Mouse (Mus musculus): Measurements from ENCODE around the gene Bcl2a1c. TPM values are rescaled to one million over a fixed set of nuclear protein-coding genes. Genes with fewer than 3 reads are reported as not detected.
"Not testable (repeated sequence)": the region's sequence is repeated elsewhere in the genome, so short reads cannot be mapped to it uniquely, and the experiment has no call there.

The Bcl2a1c gene
- polyA plus RNA-seq (2015; fragmentation: Nextera tagmentation; extraction: Ambion mirVana) = not detected in 2 replicates

DNA sequence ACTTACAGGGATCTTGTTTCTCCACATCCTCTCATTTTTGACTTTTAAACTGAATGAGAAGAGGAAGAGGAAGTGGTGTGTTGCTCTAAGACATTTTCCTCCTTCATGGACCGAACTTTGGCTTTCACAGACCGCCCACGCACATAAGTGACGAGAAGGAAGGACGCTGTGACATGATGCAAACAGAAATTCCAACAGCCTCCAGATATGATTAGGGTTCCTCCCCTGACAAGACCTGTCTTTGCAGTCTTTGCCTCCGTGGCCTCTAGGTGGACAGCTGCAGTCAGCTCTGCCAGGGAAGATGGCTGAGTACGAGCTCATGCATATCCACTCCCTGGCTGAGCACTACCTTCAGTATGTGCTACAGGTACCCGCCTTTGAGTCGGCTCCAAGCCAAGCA is at the start of gene Bcl2a1c:
TSS of gene Bcl2a1c (plus strand) at position 281 of the 400 bp plus-strand sequence.
- ATAC-seq (ENCODE audit: insufficient number of reproducible peaks, low FRiP score, low TSS enrichment, low read depth); H3K9me3 ChIP-seq (replicated peaks); H3K36me3 ChIP-seq; H3K4me1 ChIP-seq; H3K4me2 ChIP-seq (replicated peaks); H3K27ac ChIP-seq (replicated peaks); H3K27me3 ChIP-seq; H3K4me3 ChIP-seq (replicated peaks); H3K9ac ChIP-seq: not testable (repeated sequence)
- 67% methylated on average over 9 of the region's 9 CpGs for WGBS

- H3K27me3 ChIP-seq; H3K4me3 ChIP-seq (replicated peaks); H3K27ac ChIP-seq (replicated peaks); H3K4me1 ChIP-seq; H3K9me3 ChIP-seq (replicated peaks); ATAC-seq (ENCODE audit: insufficient number of reproducible peaks, low FRiP score, low TSS enrichment, low read depth); H3K9ac ChIP-seq; H3K4me2 ChIP-seq (replicated peaks); H3K36me3 ChIP-seq: not testable (repeated sequence)
These were observed 24.0 kb upstream of the Bcl2a1c start for GRCm38 (mm10) chr9:114305957-114306356.

GRCm38 (mm10) chr9:114311752-114312151 is 18.2 kb upstream of the Bcl2a1c start:
- not testable (repeated sequence) for H3K27me3 ChIP-seq; H3K9ac ChIP-seq; H3K4me2 ChIP-seq (replicated peaks); H3K4me1 ChIP-seq; H3K27ac ChIP-seq (replicated peaks); ATAC-seq (ENCODE audit: insufficient number of reproducible peaks, low FRiP score, low TSS enrichment, low read depth); H3K9me3 ChIP-seq (replicated peaks); H3K36me3 ChIP-seq; H3K4me3 ChIP-seq (replicated peaks)
- WGBS = 56% methylated on average over 2 of the region's 2 CpGs

DNA sequence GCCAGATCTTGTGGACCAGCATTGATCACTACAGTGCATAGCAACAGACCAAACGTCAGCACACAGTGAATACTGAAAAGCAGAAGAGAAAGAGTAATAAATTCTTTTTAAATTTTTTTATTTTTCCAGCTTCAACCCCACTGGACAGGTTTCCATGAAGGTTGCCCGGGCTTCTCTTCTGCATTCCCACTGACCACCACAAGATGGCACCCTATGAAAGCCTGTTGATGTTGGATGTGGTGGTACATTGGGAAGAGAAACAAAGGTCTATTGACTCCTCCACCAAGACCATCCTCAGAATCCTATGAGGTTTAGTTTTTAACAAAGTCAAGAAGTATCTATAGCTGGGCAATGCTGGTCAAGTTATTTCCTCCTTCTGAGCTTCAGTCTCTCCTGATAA is 11.9 kb upstream of the Bcl2a1c start:
- Histone ChIP-seq H3K4me2 (replicated peaks) (no peak overlapping the region), H3K9ac (no peak overlapping the region), H3K4me3 (replicated peaks) (no peak overlapping the region), H3K36me3 (no peaks in the 10 kb centered on the region), H3K4me1 (no peaks in the 10 kb centered on the region), H3K9me3 (replicated peaks) (no peaks in the 10 kb centered on the region), H3K27me3 (no peaks in the 10 kb centered on the region), H3K27ac (replicated peaks) (no peak overlapping the region)
- ATAC-seq (ENCODE audit: insufficient number of reproducible peaks, low FRiP score, low TSS enrichment, low read depth) = no peak
- WGBS = 2% methylated on average over 2 of the region's 2 CpGs

DNA sequence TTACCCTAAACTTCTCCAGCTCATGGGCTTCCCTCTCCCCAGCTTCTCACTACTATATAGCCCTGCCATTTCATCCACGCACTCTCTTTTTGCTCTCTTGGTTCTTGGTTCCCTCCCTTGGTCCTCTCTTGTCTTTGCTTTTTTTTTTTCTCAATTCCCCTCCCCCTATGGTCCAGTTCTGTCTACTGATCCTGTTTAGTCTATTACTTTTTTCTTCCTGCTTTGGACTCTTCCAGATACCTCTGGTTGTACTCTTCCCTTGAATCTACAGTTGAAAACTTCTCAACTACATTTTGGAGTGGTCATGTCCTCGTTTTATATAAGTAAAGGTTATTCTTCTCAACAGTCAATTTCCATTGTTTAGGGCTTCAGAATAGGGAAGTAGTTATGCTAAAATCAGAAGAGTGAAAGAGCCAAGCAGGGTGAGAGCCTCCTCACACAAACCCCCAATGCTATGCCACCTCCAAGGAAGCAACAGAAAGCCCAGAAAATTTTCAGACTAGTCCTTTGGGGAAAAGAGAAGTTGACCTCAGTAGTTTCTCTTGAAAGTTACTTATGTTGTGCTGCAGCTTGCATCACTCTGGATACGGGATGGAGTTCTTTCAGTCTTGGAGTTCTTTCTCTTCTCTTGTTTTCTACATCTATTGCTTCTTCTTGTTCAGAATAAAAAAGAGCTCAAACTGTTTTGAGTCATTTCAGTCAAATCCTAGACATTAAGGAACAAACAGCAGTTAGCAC is 3.8 kb upstream of the Bcl2a1c start:
- Histone ChIP-seq H3K4me1 (no peaks in the 10 kb centered on the region), H3K4me2 (replicated peaks) (no peak overlapping the region), H3K36me3 (no peaks in the 10 kb centered on the region), H3K9me3 (replicated peaks) (no peaks in the 10 kb centered on the region), H3K9ac (no peak overlapping the region), H3K27ac (replicated peaks) (no peak overlapping the region), H3K4me3 (replicated peaks) (no peak overlapping the region), H3K27me3 (no peaks in the 10 kb centered on the region)
- no peak for ATAC-seq (ENCODE audit: insufficient number of reproducible peaks, low FRiP score, low TSS enrichment, low read depth)
- WGBS = 66% methylated on average over 3 of the region's 3 CpGs

DNA sequence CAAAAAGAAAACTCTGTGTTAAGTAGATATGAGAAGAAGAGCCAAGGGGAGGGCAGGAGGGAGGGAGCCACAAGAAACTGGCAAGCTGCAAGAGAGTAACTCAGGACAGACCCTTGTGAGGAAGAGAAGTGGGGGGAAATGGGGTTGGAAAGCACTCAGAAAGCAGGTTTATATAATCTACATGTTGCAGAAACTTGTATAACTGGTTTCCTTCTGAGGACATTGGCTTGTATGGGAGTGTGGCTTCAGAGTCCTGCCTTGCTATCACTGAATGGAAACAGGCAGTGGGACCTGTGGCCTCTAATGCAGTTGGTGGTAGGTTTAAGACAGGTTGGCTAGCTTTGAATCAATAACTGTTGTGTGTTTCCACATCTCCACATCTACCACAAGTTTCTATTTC is 1.6 kb upstream of the Bcl2a1c start:
- H3K4me1 ChIP-seq; H3K27ac ChIP-seq (replicated peaks); H3K36me3 ChIP-seq; ATAC-seq (ENCODE audit: insufficient number of reproducible peaks, low FRiP score, low TSS enrichment, low read depth); H3K27me3 ChIP-seq; H3K9ac ChIP-seq; H3K4me3 ChIP-seq (replicated peaks); H3K9me3 ChIP-seq (replicated peaks); H3K4me2 ChIP-seq (replicated peaks): not testable (repeated sequence)

- peak; percentile 84 for ATAC-seq (ENCODE audit: insufficient number of reproducible peaks, low FRiP score, low TSS enrichment, low read depth)
These were observed 38.0 kb downstream of the Bcl2a1c start for GRCm38 (mm10) chr9:114367783-114368470.

DNA sequence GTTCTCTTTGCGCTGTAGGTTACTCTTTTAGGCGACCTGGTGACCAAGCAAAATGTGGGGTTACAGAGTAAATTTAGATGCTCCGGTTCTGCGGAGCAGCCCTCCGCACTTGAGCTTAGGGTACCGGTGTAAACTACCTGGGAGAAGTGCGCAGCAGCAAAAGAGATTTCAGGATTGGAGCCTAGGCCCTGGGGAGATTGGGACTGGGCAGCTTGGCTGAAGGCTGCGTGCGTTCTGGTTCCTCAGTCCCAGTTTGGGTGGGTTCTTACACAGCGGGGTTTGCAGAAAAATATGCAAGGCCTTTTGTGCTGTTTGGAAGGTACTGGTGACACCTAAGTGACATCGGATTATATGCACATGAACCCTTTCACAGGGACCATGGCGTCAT is 38.5 kb downstream of the Bcl2a1c start:
- ATAC-seq (ENCODE audit: insufficient number of reproducible peaks, low FRiP score, low TSS enrichment, low read depth) = no peak
- WGBS = 12% methylated on average over 12 of the region's 12 CpGs

More at GRCm38 (mm10) chr9:114367783-114368470, 38.0 kb downstream of the Bcl2a1c start:
- Histone ChIP-seq H3K4me3 (replicated peaks) (peak overlapping the region; percentile 53), H3K4me2 (replicated peaks) (peak overlapping the region; percentile 94), H3K27ac (replicated peaks) (no peak overlapping the region), H3K9ac (0 out of 2 replicates have a peak overlapping the region, but pooled peaks have one; percentile 23), H3K36me3 (peaks cover under 1% of the 10 kb centered on the region; the same call in 1 of the 2 replicates), H3K4me1 (peaks cover 6% of the 10 kb centered on the region), H3K9me3 (replicated peaks) (no peaks in the 10 kb centered on the region), H3K27me3 (no peaks in the 10 kb centered on the region; the same call in 1 of the 2 replicates)
- WGBS = under 1% methylated on average over 48 of the region's 48 CpGs

GRCm38 (mm10) chr9:114369389-114369788 is 39.5 kb downstream of the Bcl2a1c start:
- not testable (repeated sequence) for H3K4me2 ChIP-seq (replicated peaks); H3K9me3 ChIP-seq (replicated peaks); H3K27ac ChIP-seq (replicated peaks); H3K27me3 ChIP-seq; H3K4me3 ChIP-seq (replicated peaks); H3K36me3 ChIP-seq; ATAC-seq (ENCODE audit: insufficient number of reproducible peaks, low FRiP score, low TSS enrichment, low read depth); H3K9ac ChIP-seq; H3K4me1 ChIP-seq
- WGBS = 57% methylated on average over 5 of the region's 5 CpGs

More for the DNA sequence above, 38.5 kb downstream of the Bcl2a1c start:
- Histone ChIP-seq H3K9ac (0 out of 2 replicates have a peak overlapping the region, but pooled peaks have one; percentile 23), H3K4me2 (replicated peaks) (peak overlapping the region; percentile 94), H3K27ac (replicated peaks) (no peak overlapping the region), H3K4me3 (replicated peaks) (peak overlapping the region; percentile 53), H3K27me3 (no peaks in the 10 kb centered on the region; the same call in 1 of the 2 replicates), H3K4me1 (peaks cover 6% of the 10 kb centered on the region), H3K9me3 (replicated peaks) (no peaks in the 10 kb centered on the region), H3K36me3 (peaks cover 6% of the 10 kb centered on the region; the same call in 1 of the 2 replicates)

DNA sequence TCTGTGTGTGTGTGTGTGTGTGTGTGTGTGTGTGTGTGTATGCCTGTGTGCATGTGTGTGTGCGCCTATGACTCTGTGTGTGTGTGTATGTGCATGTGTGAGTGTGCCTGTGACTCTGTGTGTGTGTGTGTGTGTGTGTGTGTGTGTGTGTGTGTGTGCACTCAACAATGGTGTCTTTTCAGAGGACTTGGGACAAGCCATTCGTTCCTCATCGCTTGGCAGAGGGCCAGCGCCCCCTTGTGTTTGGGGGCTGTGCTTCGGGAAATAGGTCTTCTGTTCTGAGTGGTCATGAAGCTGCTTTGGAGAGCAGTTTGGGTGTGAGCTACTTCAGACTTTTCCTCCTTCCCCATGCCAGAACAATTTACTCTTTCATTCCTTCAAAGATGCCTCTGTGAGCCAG is 41.8 kb downstream of the Bcl2a1c start:
- H3K27ac ChIP-seq (replicated peaks); H3K27me3 ChIP-seq; H3K9me3 ChIP-seq (replicated peaks); H3K4me3 ChIP-seq (replicated peaks); H3K9ac ChIP-seq; H3K4me2 ChIP-seq (replicated peaks); H3K4me1 ChIP-seq; ATAC-seq (ENCODE audit: insufficient number of reproducible peaks, low FRiP score, low TSS enrichment, low read depth): not testable (repeated sequence)
- H3K36me3 ChIP-seq = peaks cover 26% of the 10 kb centered on the region; the same call in 1 of the 2 replicates
- WGBS = 20% methylated on average over 5 of the region's 5 CpGs

DNA sequence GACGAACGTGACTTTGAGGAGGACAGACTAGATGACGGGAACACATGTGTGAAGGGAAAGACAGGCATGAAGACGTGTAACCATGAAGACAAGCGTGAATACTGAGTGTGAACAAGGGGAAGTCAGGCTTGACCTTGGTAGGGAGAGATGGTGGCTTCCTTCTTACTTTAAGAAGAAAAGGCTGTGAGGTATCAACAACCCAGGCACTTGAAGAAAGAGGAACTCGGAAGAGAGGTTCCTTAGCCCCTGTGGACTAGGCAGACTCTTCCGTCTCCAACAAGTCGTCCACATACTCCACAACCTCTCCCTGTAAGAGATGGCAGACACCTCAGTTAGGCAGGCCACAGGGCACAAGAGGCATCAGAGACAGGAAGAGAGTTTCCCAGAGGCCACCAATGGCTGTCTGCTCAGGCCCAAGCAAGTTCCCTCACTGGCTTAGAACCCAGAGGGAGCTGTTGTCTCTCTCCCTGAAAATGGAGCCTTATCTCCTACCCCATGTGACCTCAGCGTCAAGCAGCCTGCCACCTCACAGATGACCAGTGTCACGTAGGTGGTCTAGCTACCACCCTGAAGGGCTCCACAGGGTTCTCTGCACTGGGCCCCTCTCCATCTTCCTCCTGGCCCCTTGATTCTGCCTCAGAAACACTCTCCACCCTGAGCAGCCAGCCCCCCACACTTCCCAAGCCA is 45.5 kb downstream of the Bcl2a1c start:
- peaks cover 53% of the 10 kb centered on the region for H3K36me3 ChIP-seq
- no peak for ATAC-seq (ENCODE audit: insufficient number of reproducible peaks, low FRiP score, low TSS enrichment, low read depth)

More for the DNA sequence above, 45.5 kb downstream of the Bcl2a1c start:
- WGBS = 87% methylated on average over 10 of the region's 10 CpGs
- H3K27me3 ChIP-seq = no peaks in the 10 kb centered on the region
- no peak overlapping the region for H3K9ac ChIP-seq
- no peak overlapping the region for H3K27ac ChIP-seq (replicated peaks)
- H3K4me1 ChIP-seq = no peaks in the 10 kb centered on the region
- H3K4me3 ChIP-seq (replicated peaks) = no peak overlapping the region
- no peaks in the 10 kb centered on the region for H3K9me3 ChIP-seq (replicated peaks)
- no peak overlapping the region for H3K4me2 ChIP-seq (replicated peaks)
